Mouse (Mus musculus): ENCODE data around the gene Sv2a. TPM values are rescaled to one million over a fixed set of nuclear protein-coding genes. Genes with fewer than 3 reads are reported as not detected.
"Not testable (repeated sequence)": the region's sequence is repeated elsewhere in the genome, so short reads cannot be mapped to it uniquely, and the experiment has no call there.

Gene Sv2a
- polyA plus RNA-seq, 1 experiment from 2014 or later, result 4.9 TPM

DNA sequence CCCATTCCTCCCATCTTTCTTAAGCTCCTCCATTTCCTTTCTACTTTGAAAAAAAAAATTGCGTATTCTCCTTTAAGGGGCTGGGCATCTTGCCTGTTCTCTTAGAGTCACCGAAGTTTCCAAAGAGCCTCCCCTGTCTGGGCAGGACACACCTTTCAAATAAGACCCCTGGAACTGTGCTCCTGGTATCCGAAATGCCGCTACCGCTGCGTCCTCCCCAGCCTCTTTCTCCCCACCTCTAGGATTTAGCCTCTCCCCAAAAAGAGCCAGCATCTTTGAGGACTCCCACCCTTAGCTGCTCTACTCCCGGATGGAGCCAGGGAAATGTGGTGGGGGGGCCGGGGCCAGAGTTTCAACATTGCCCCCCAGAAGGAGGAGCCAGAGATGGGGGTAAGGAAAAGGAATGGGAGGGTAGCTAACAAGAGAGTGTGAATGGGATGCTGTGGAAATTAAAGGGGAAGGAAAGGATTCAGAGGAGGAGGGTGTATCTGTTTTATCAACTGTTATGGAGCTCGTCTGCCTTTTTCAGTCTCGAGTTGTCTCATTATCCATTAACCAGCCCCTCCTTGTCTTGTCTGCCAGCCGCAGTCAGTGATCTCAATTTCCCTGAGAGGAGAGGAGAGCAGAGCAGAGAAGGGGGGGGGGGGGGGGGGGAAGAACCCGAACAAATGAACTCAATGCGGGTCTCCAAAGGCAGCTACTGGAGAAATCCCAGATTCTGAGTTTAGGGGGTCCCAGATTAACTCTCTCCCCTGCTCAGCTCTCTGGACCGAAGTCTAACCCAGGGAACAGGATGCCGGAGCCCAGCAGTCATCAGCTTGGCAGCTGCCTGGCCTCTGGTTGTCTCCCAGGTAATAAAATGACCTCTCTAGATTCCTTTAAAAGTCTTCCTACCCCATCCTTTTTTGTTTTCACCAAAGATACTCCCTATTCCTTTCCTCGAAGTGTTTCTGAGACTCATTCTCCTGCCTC, 18.8 kb upstream of the Sv2a start, which contains the start of gene Mtmr11:
Gene Mtmr11 (plus strand): TSS at position 136 of the 972 bp plus-strand sequence.
- 3% methylated on average over 16 of the region's 16 CpGs for WGBS
- ATAC-seq (replicated peaks; ENCODE audit: low FRiP score), result peak; percentile 66

DNA sequence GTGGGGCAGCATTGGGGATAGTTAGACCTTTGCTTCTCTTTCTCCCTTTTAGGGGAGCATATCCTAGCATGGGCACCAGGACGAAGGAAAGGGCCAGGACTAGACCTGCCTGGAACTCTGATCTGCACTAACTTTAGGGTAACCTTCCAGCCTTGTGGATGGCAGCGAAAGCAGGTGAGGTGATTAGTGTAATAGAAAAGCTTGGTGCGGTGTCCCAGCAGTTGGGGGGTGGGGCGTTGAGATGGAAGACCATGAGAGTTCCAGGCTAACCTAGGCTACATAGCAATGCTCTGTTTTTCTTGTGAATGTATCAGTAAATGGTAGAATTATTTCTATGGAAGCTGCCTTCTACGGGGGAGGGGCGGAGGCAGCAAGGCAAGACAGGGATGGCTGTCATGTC, 17.9 kb upstream of the Sv2a start:
- Histone ChIP-seq H3K4me2 (peak overlapping the region; percentile 89), H3K9ac (peak overlapping the region; percentile 52; the same call in 1 of the 2 replicates), H3K27ac (peak overlapping the region; percentile 94), H3K27me3 (no peaks in the 10 kb centered on the region), H3K9me3 (replicated peaks) (no peaks in the 10 kb centered on the region), H3K4me3 (replicated peaks) (peak overlapping the region; percentile 59), H3K36me3 (peaks cover 8% of the 10 kb centered on the region; the same call in 1 of the 2 replicates), H3K4me1 (peaks cover 41% of the 10 kb centered on the region)
- ATAC-seq (replicated peaks; ENCODE audit: low FRiP score), result no peak
- 87% methylated on average over 6 of the region's 6 CpGs for WGBS

More for the DNA sequence above, 18.8 kb upstream of the Sv2a start, which contains the start of gene Mtmr11:
- Histone ChIP-seq H3K4me3 (replicated peaks) (peak within 1 kb of the TSS; percentile 59), H3K27ac (peak within 1 kb of the TSS; percentile 94), H3K4me1 (peaks cover 41% of the 10 kb centered on the region), H3K4me2 (peak within 1 kb of the TSS; percentile 89), H3K9ac (peak within 1 kb of the TSS; percentile 52), H3K9me3 (replicated peaks) (no peaks in the 10 kb centered on the region), H3K27me3 (no peaks in the 10 kb centered on the region), H3K36me3 (no peaks in the 10 kb centered on the region)

DNA sequence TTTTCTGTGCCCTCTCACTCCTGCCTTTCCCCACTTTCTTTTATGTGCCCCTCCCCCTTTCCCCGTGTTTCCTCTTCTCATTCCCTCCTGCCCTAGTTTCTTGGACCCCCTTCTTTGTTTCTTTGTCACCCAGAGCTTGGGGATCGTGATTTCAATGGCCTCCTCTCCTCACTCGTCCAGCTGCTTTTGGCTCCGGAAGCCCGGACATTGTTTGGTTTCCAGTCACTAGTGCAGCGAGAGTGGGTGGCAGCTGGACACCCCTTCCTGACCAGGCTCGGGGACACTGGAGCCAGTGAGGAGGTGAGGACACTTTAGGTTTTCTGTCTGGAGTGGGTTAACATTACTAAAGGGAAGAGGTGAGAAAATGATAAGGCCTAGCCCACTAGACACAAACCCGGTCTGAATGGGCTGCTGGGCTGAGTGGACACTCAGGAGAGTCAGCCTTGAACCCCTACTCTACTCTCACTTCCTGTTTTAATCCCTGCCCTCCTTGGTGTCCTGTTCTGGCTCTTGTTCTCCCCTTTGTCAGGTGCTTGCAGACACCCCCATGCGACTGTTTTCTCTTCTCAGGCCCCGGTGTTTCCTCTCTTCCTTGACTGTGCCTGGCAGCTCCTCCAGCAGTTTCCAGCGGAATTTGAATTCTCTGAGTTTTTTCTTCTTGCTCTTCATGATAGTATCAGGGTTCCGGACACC, 12.3 kb upstream of the Sv2a start:
- no peaks in the 10 kb centered on the region for H3K27me3 ChIP-seq
- H3K4me2 ChIP-seq, result no peak overlapping the region
- 73% methylated on average over 12 of the region's 12 CpGs for WGBS
- no peak overlapping the region for H3K9ac ChIP-seq
- no peaks in the 10 kb centered on the region for H3K9me3 ChIP-seq (replicated peaks)
- H3K36me3 ChIP-seq, result peaks cover 29% of the 10 kb centered on the region
- no peak for ATAC-seq (replicated peaks; ENCODE audit: low FRiP score)
- H3K27ac ChIP-seq, result peak overlapping the region; percentile 48; the same call in 1 of the 2 replicates
- H3K4me1 ChIP-seq, result peaks cover 22% of the 10 kb centered on the region
- H3K4me3 ChIP-seq (replicated peaks), result no peak overlapping the region

DNA sequence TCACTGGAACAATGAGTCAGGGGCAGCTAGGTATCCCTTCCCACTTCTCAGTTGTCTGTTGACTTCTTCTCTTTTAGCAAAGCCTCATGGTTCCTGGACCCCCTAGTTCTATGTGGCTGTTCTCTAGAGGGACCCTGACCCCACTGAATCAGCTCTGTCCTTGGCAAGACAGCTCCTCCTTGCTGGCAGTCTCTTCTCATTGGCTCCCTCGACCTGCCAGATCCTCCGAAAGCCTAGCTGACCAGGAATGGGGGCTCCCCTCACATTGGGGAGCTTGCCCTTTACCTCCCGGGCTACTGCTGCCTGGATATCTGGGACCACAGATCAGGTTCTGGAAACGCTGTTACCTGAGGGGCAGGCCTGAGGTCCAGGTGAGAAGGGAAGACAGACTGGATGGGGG, 10.7 kb upstream of the Sv2a start:
- Histone ChIP-seq H3K4me3 (replicated peaks) (no peak overlapping the region), H3K9me3 (replicated peaks) (no peaks in the 10 kb centered on the region), H3K27me3 (no peaks in the 10 kb centered on the region), H3K4me2 (no peak overlapping the region), H3K36me3 (peaks cover 44% of the 10 kb centered on the region), H3K9ac (no peak overlapping the region), H3K4me1 (peaks cover 37% of the 10 kb centered on the region), H3K27ac (no peak overlapping the region)
- 87% methylated on average over 4 of the region's 4 CpGs for WGBS
- ATAC-seq (replicated peaks; ENCODE audit: low FRiP score), result no peak

DNA sequence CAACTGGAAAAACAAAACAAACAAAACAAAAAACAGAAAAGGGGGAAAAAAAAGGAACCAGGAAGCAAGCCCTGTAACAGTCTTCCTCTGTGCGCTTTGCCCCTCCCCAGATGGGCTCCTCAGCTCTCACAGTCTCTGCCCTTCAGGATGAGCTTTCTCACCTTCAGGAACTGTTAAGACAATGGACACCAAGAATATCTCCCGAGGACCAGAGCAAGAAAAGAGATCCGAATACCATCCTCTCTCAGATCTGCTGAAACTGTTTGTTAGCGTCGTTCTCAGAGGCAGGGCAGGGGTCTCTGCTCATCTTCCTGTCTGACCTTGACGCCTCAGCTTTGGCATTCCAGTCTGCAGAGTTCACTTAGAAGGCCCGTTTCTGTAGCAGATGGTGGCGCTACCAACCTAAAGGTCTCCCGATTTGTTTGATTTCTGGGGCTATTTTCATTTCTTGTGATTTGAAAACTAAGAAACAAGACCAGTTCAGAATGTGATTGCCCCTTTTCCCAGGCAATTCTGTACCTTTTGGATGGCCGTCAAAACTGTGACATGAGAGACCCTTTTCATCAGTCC, 9.9 kb upstream of the Sv2a start:
- H3K4me3 ChIP-seq (replicated peaks), result peak overlapping the region; percentile 64
- WGBS, result 59% methylated on average over 10 of the region's 10 CpGs
- ATAC-seq (replicated peaks; ENCODE audit: low FRiP score), result no peak
- peak overlapping the region; percentile 99 for H3K27ac ChIP-seq
- H3K4me2 ChIP-seq, result peak overlapping the region; percentile 84
- H3K4me1 ChIP-seq, result peaks cover 38% of the 10 kb centered on the region
- H3K27me3 ChIP-seq, result no peaks in the 10 kb centered on the region
- H3K9me3 ChIP-seq (replicated peaks), result no peaks in the 10 kb centered on the region
- H3K36me3 ChIP-seq, result peaks cover 52% of the 10 kb centered on the region
- H3K9ac ChIP-seq, result no peak overlapping the region; the same call in 1 of the 2 replicates

DNA sequence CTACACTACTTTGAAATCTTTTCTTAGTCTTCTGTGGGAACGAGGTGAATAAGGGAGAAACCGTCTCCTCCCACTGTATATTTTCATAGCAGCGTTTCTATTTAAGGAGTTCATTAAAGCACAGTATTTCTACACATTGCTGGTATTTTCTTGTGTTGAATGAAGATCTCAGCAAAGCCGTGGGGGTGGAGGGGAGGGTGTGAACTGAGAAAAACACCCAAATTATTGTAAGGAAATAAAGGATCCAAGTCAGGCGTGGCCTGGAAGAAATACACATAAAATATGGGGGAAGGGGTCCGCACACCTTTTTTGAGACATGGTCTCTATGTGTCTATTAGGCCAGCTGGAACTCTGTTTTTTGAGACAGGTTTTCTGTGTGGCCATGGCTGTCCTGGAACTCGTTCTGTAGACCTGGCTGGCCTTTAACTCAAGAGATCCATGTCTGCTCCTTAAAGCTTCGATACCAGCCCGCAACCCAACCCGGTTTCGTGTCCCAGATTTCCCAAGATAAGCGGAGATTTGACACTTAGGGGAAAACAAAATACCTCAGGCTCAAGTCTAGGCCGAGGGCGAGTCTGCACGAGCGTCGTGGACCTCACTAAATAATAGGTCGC, 9.3 kb upstream of the Sv2a start:
- Histone ChIP-seq H3K4me1 (peaks cover 41% of the 10 kb centered on the region), H3K36me3 (peaks cover 58% of the 10 kb centered on the region), H3K27ac (peak overlapping the region; percentile 99), H3K9me3 (replicated peaks) (no peaks in the 10 kb centered on the region), H3K27me3 (no peaks in the 10 kb centered on the region), H3K4me3 (replicated peaks) (peak overlapping the region; percentile 64), H3K9ac (peak overlapping the region; percentile 82), H3K4me2 (peak overlapping the region; percentile 84)
- 17% methylated on average over 18 of the region's 18 CpGs for WGBS
- ATAC-seq (replicated peaks; ENCODE audit: low FRiP score), result 0 out of 2 replicates have a peak, but pooled peaks have one; percentile 3

DNA sequence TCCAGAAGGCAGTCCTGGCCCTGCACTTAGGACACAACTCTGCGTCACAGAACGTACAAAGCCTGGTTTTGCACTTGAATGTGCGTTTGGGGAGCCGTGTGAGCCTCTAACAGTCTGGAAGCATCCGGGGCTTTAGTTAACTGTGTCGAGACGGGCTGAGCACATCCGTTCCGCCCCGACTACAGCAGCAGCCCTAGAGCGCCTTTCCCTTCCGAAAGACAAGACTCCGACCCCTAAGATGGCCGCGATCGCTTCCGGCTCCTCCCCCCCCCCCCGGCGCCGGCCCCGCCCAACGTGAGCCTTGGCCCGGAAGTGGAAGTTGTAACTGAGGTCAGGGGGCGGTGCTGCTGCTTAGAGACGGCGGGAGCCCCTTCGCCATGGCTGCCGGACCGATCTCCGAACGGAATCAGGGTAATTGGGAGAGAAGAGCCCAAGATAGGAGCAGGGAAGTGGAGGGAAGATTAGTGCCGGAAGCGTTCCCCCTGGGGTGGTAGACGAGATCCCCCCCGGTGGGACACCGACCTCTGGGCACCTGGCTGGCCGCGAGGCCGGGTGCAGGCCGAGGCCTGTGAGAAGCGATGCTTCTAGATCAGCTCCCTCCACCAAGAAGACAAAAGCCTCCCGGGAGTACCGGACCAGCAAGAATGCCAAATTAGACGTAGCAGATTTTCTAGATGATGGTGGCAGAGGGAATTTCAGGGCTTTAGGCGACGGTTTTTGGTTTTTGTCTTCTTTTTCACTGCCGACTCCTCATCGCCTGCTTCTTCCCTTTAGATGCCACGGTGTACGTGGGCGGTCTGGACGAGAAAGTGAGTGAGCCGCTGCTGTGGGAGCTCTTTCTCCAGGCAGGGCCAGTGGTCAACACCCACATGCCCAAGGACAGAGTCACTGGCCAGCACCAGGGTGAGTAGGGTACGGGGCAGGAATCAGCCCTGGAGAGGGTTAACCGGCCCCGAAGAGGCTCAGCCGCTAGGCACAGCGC, 8.5 kb upstream of the Sv2a start, which contains the start of gene Sf3b4:
Gene Sf3b4 (plus strand): TSS at position 136 of the 982 bp plus-strand sequence.
- Histone ChIP-seq H3K36me3 (peaks cover 62% of the 10 kb centered on the region), H3K4me2 (peak within 1 kb of the TSS; percentile 84), H3K27ac (peak within 1 kb of the TSS; percentile 99), H3K4me1 (peaks cover 41% of the 10 kb centered on the region), H3K9me3 (replicated peaks) (no peaks in the 10 kb centered on the region), H3K9ac (peak within 1 kb of the TSS; percentile 82), H3K27me3 (no peaks in the 10 kb centered on the region), H3K4me3 (replicated peaks) (peak within 1 kb of the TSS; percentile 64)
- WGBS, result under 1% methylated on average over 53 of the region's 58 CpGs
- peak; percentile 93 for ATAC-seq (replicated peaks; ENCODE audit: low FRiP score)

DNA sequence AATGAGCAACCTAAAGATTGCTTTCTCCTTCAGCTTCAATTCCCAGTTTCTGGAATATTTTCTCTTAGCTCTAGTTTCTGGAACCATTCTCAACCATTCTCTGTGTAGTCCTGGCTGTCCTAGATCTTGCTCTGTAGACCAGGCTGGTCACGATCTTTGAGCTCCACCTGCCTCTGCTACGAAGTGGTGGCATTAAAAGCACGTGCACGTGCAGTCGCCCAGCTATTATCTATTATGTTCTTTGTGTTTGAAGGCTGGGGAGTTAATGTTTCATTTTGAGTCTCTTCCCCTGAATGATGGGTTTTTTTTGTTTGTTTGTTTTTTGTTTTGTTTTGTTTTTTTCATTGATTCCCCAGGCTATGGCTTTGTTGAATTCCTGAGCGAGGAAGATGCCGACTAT, 7.8 kb upstream of the Sv2a start:
- peaks cover 62% of the 10 kb centered on the region for H3K36me3 ChIP-seq
- no peaks in the 10 kb centered on the region for H3K27me3 ChIP-seq
- H3K9ac ChIP-seq, result peak overlapping the region; percentile 82
- H3K4me3 ChIP-seq (replicated peaks), result peak overlapping the region; percentile 64
- peaks cover 41% of the 10 kb centered on the region for H3K4me1 ChIP-seq
- no peak for ATAC-seq (replicated peaks; ENCODE audit: low FRiP score)
- H3K4me2 ChIP-seq, result peak overlapping the region; percentile 84
- WGBS, result 38% methylated on average over 7 of the region's 7 CpGs
- H3K9me3 ChIP-seq (replicated peaks), result no peaks in the 10 kb centered on the region
- H3K27ac ChIP-seq, result 0 out of 2 replicates have a peak overlapping the region, but pooled peaks have one; percentile 99

DNA sequence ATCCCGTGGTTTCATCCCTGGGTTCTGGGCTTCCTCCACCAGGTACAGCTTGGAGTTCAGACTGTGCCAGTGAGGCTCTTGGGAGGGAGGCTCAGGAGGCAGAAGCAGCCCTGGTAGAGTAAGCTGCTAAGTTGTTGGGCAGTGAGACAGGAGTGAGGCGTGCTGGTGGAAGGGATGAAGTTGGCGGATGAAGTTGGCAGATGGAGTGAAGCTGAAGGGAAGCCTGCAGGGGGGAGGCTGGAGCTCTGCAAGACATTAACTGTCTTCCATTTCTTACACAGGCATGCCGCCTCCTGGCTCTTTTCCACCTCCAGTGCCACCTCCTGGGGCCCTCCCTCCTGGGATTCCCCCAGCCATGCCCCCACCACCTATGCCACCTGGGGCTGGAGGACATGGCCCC, 6.9 kb upstream of the Sv2a start:
- not testable (repeated sequence) for H3K27me3 ChIP-seq; H3K9ac ChIP-seq; ATAC-seq (replicated peaks; ENCODE audit: low FRiP score); H3K9me3 ChIP-seq (replicated peaks); H3K27ac ChIP-seq
- H3K4me3 ChIP-seq (replicated peaks), result peak overlapping the region; percentile 18
- H3K36me3 ChIP-seq, result peaks cover 65% of the 10 kb centered on the region
- WGBS, result 82% methylated on average over 4 of the region's 4 CpGs
- H3K4me2 ChIP-seq, result peak overlapping the region; percentile 84; the same call in 1 of the 2 replicates
- peaks cover 41% of the 10 kb centered on the region for H3K4me1 ChIP-seq

DNA sequence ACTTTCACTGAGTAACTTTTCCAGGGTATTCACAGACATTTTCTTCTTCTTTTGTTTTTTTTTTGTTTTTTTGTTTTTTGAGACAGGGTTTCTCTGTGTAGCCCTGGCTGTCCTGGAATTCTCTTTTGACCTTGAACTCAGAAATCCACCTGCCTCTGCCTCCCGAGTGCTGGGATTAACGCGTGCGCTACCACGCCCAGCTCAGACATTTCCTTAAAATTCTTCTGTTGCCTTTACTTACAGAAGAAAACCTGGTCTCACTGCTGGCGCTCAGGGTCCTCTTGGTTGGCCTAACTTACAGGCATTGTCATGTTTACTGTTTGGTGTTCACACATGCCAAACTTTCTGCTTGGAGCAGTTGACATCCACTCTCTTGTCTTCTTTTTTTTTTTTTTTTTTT, 5.7 kb upstream of the Sv2a start:
- peaks cover 59% of the 10 kb centered on the region for H3K36me3 ChIP-seq
- H3K9me3 ChIP-seq (replicated peaks), result no peaks in the 10 kb centered on the region
- H3K4me1 ChIP-seq, result peaks cover 40% of the 10 kb centered on the region
- H3K4me3 ChIP-seq (replicated peaks), result no peak overlapping the region
- no peak for ATAC-seq (replicated peaks; ENCODE audit: low FRiP score)
- 96% methylated on average over 6 of the region's 6 CpGs for WGBS
- H3K27me3 ChIP-seq, result no peaks in the 10 kb centered on the region
- no peak overlapping the region for H3K27ac ChIP-seq
- no peak overlapping the region for H3K4me2 ChIP-seq
- no peak overlapping the region for H3K9ac ChIP-seq

Data from kidney, embryonic 15.5 days (tissue).